Mouse (Mus musculus): ENCODE results near the gene Dexi.

DNA sequence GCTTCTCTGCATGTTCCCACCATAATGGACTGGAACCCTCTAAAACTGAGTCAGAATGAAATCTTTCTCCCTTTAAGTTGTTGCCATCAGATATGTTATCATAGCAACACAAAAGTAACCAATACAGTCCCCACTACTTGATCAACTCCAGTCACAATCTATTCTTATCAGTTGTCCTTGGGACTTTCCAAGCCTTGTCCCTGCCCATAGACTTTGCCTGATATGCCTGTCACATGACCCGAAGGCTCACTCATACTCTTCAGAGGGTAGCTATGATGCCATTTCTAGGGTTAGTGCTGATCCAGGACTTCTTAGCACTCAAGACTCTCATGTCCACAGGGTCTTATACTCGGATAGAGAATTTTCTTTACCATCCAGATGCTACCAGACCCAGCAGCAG lies 82.7 kb downstream of the Dexi start:
- TF ChIP-seq CTCF (IDR thresholded peaks at IDR 0.05; ENCODE audit: extremely low read depth, insufficient read length, insufficient replicate concordance, low read depth, low read length) = no peak
- no peak for TF ChIP-seq POLR2A (IDR thresholded peaks at IDR 0.05; ENCODE audit: low read depth, low read length)
